Mouse (Mus musculus): ENCODE data around the gene Gpatch3. TPM values are rescaled to one million over a fixed set of nuclear protein-coding genes. Genes with fewer than 3 reads are reported as not detected.
A peak's percentile ranks its signal among the peaks of the same experiment; 100 is the strongest.

Gpatch3 gene
- polyA plus RNA-seq, 1 experiment from 2014 or later: 6.3 TPM

GRCm38 (mm10) chr4:133599116-133599515 is 24.6 kb downstream of the Gpatch3 start:
- no peak for DNase-seq (ENCODE audit: low spot score)
- no peak for ATAC-seq (ENCODE audit: low read depth)
- 29% methylated on average over 7 of the region's 7 CpGs for WGBS
- no peaks in the 10 kb centered on the region for H3K9me3 ChIP-seq (ENCODE audit: control insufficient read depth, low read length)
- peaks cover 7% of the 10 kb centered on the region; the same call in 1 of the 2 replicates for H3K4me1 ChIP-seq (ENCODE audit: control insufficient read depth, insufficient read depth, low read length)
- peaks cover 6% of the 10 kb centered on the region; the same call in 1 of the 2 replicates for H3K36me3 ChIP-seq (ENCODE audit: control insufficient read depth, insufficient read depth, low read length)
- H3K27me3 ChIP-seq (replicated peaks; ENCODE audit: control insufficient read depth, insufficient read depth, low read length): peaks cover 37% of the 10 kb centered on the region
- H3K4me3 ChIP-seq (ENCODE audit: low read depth, low read length): peak overlapping the region; percentile 55
- peak overlapping the region; percentile 63 for H3K9ac ChIP-seq (ENCODE audit: low read depth, low read length)
- peak overlapping the region; percentile 70 for H3K27ac ChIP-seq (replicated peaks; ENCODE audit: low read depth, low read length)
- peak overlapping the region; percentile 83 for H3K4me2 ChIP-seq (ENCODE audit: low read depth, low read length)

GRCm38 (mm10) chr4:133599571-133600073 is 25.1 kb downstream of the Gpatch3 start:
- Histone ChIP-seq H3K27me3 (replicated peaks; ENCODE audit: control insufficient read depth, insufficient read depth, low read length) (peaks cover 37% of the 10 kb centered on the region), H3K4me3 (ENCODE audit: low read depth, low read length) (peak overlapping the region; percentile 55), H3K4me1 (ENCODE audit: control insufficient read depth, insufficient read depth, low read length) (peaks cover 7% of the 10 kb centered on the region; the same call in 1 of the 2 replicates), H3K4me2 (ENCODE audit: low read depth, low read length) (peak overlapping the region; percentile 83), H3K9ac (ENCODE audit: low read depth, low read length) (peak overlapping the region; percentile 63), H3K36me3 (ENCODE audit: control insufficient read depth, insufficient read depth, low read length) (peaks cover 8% of the 10 kb centered on the region; the same call in 1 of the 2 replicates), H3K27ac (replicated peaks; ENCODE audit: low read depth, low read length) (peak overlapping the region; percentile 70), H3K9me3 (ENCODE audit: control insufficient read depth, low read length) (no peaks in the 10 kb centered on the region)
- WGBS: under 1% methylated on average over 32 of the region's 50 CpGs
- ATAC-seq (ENCODE audit: low read depth) (peak; percentile 96), DNase-seq (ENCODE audit: low spot score) (peak; percentile 96)

- 13% methylated on average over 9 of the region's 9 CpGs for WGBS
- peak overlapping the region; percentile 55 for H3K4me3 ChIP-seq (ENCODE audit: low read depth, low read length)
- DNase-seq (ENCODE audit: low spot score): no peak
- peak overlapping the region; percentile 55 for H3K9ac ChIP-seq (ENCODE audit: low read depth, low read length)
- H3K36me3 ChIP-seq (ENCODE audit: control insufficient read depth, insufficient read depth, low read length): peaks cover 15% of the 10 kb centered on the region; the same call in 1 of the 2 replicates
- peak overlapping the region; percentile 57 for H3K27ac ChIP-seq (replicated peaks; ENCODE audit: low read depth, low read length)
- H3K4me1 ChIP-seq (ENCODE audit: control insufficient read depth, insufficient read depth, low read length): peaks cover 7% of the 10 kb centered on the region; the same call in 1 of the 2 replicates
- peak overlapping the region; percentile 83 for H3K4me2 ChIP-seq (ENCODE audit: low read depth, low read length)
- no peak for ATAC-seq (ENCODE audit: low read depth)
- no peaks in the 10 kb centered on the region for H3K9me3 ChIP-seq (ENCODE audit: control insufficient read depth, low read length)
- H3K27me3 ChIP-seq (replicated peaks; ENCODE audit: control insufficient read depth, insufficient read depth, low read length): peaks cover 37% of the 10 kb centered on the region
Measured at GRCm38 (mm10) chr4:133600306-133600705, 25.8 kb downstream of the Gpatch3 start.

GRCm38 (mm10) chr4:133601721-133602218 is 27.2 kb downstream of the Gpatch3 start, which contains the start of gene Sfn:
Sfn (minus strand) TSS chr4:133602168.
- ATAC-seq (ENCODE audit: low read depth): peak; percentile 30
- Histone ChIP-seq H3K9me3 (ENCODE audit: control insufficient read depth, low read length) (no peaks in the 10 kb centered on the region), H3K36me3 (ENCODE audit: control insufficient read depth, insufficient read depth, low read length) (peaks cover 29% of the 10 kb centered on the region; the same call in 1 of the 2 replicates), H3K4me1 (ENCODE audit: control insufficient read depth, insufficient read depth, low read length) (peaks cover 7% of the 10 kb centered on the region; the same call in 1 of the 2 replicates), H3K4me2 (ENCODE audit: low read depth, low read length) (peak within 1 kb of the TSS; percentile 10), H3K27me3 (replicated peaks; ENCODE audit: control insufficient read depth, insufficient read depth, low read length) (peaks cover 37% of the 10 kb centered on the region), H3K27ac (replicated peaks; ENCODE audit: low read depth, low read length) (peak within 1 kb of the TSS; percentile 6; the same call in 1 of the 2 replicates), H3K9ac (ENCODE audit: low read depth, low read length) (peak within 1 kb of the TSS; percentile 11; the same call in 1 of the 2 replicates), H3K4me3 (ENCODE audit: low read depth, low read length) (peak within 1 kb of the TSS; percentile 27)
- WGBS: 3% methylated on average over 16 of the region's 16 CpGs
- peak; percentile 90 for DNase-seq (ENCODE audit: low spot score)

- H3K36me3 ChIP-seq (ENCODE audit: control insufficient read depth, insufficient read depth, low read length): peaks cover 37% of the 10 kb centered on the region; the same call in 1 of the 2 replicates
- no peak overlapping the region for H3K4me2 ChIP-seq (ENCODE audit: low read depth, low read length)
- no peaks in the 10 kb centered on the region for H3K9me3 ChIP-seq (ENCODE audit: control insufficient read depth, low read length)
- H3K27me3 ChIP-seq (replicated peaks; ENCODE audit: control insufficient read depth, insufficient read depth, low read length): peaks cover 35% of the 10 kb centered on the region
- DNase-seq (ENCODE audit: low spot score) (no peak), ATAC-seq (ENCODE audit: low read depth) (no peak)
- 87% methylated on average over 5 of the region's 5 CpGs for WGBS
- no peak overlapping the region for H3K4me3 ChIP-seq (ENCODE audit: low read depth, low read length)
- H3K4me1 ChIP-seq (ENCODE audit: control insufficient read depth, insufficient read depth, low read length): peaks cover 7% of the 10 kb centered on the region; the same call in 1 of the 2 replicates
- no peak overlapping the region for H3K9ac ChIP-seq (ENCODE audit: low read depth, low read length)
- H3K27ac ChIP-seq (replicated peaks; ENCODE audit: low read depth, low read length): no peak overlapping the region
Measured at GRCm38 (mm10) chr4:133603056-133603455, 28.5 kb downstream of the Gpatch3 start.

GRCm38 (mm10) chr4:133604175-133604574 is 29.6 kb downstream of the Gpatch3 start:
- Histone ChIP-seq H3K27me3 (replicated peaks; ENCODE audit: control insufficient read depth, insufficient read depth, low read length) (peaks cover 24% of the 10 kb centered on the region), H3K4me3 (ENCODE audit: low read depth, low read length) (no peak overlapping the region), H3K9ac (ENCODE audit: low read depth, low read length) (no peak overlapping the region), H3K27ac (replicated peaks; ENCODE audit: low read depth, low read length) (no peak overlapping the region), H3K4me2 (ENCODE audit: low read depth, low read length) (no peak overlapping the region), H3K36me3 (ENCODE audit: control insufficient read depth, insufficient read depth, low read length) (peaks cover 45% of the 10 kb centered on the region; the same call in 1 of the 2 replicates), H3K4me1 (ENCODE audit: control insufficient read depth, insufficient read depth, low read length) (peaks cover 3% of the 10 kb centered on the region; the same call in 1 of the 2 replicates), H3K9me3 (ENCODE audit: control insufficient read depth, low read length) (no peaks in the 10 kb centered on the region)
- 82% methylated on average over 7 of the region's 7 CpGs for WGBS
- no peak for ATAC-seq (ENCODE audit: low read depth)
- DNase-seq (ENCODE audit: low spot score): no peak

GRCm38 (mm10) chr4:133604856-133605255 is 30.3 kb downstream of the Gpatch3 start:
- H3K27ac ChIP-seq (replicated peaks; ENCODE audit: low read depth, low read length): peak overlapping the region; percentile 83
- DNase-seq (ENCODE audit: low spot score): peak; percentile 82
- ATAC-seq (ENCODE audit: low read depth): peak; percentile 39; the same call in 1 of the 2 replicates
- H3K9ac ChIP-seq (ENCODE audit: low read depth, low read length): no peak overlapping the region
- no peaks in the 10 kb centered on the region for H3K9me3 ChIP-seq (ENCODE audit: control insufficient read depth, low read length)
- peaks cover 20% of the 10 kb centered on the region for H3K27me3 ChIP-seq (replicated peaks; ENCODE audit: control insufficient read depth, insufficient read depth, low read length)
- 59% methylated on average over 6 of the region's 6 CpGs for WGBS
- no peak overlapping the region for H3K4me3 ChIP-seq (ENCODE audit: low read depth, low read length)
- no peaks in the 10 kb centered on the region for H3K4me1 ChIP-seq (ENCODE audit: control insufficient read depth, insufficient read depth, low read length)
- H3K36me3 ChIP-seq (ENCODE audit: control insufficient read depth, insufficient read depth, low read length): peaks cover 50% of the 10 kb centered on the region; the same call in 1 of the 2 replicates
- H3K4me2 ChIP-seq (ENCODE audit: low read depth, low read length): 0 out of 2 replicates have a peak overlapping the region, but pooled peaks have one; percentile 15

GRCm38 (mm10) chr4:133605330-133605729 is 30.8 kb downstream of the Gpatch3 start:
- 0 out of 2 replicates have a peak overlapping the region, but pooled peaks have one; percentile 15 for H3K4me2 ChIP-seq (ENCODE audit: low read depth, low read length)
- peak overlapping the region; percentile 16; the same call in 1 of the 2 replicates for H3K9ac ChIP-seq (ENCODE audit: low read depth, low read length)
- DNase-seq (ENCODE audit: low spot score): peak; percentile 90
- peaks cover 15% of the 10 kb centered on the region for H3K27me3 ChIP-seq (replicated peaks; ENCODE audit: control insufficient read depth, insufficient read depth, low read length)
- ATAC-seq (ENCODE audit: low read depth): peak; percentile 79
- no peak overlapping the region for H3K4me3 ChIP-seq (ENCODE audit: low read depth, low read length)
- H3K4me1 ChIP-seq (ENCODE audit: control insufficient read depth, insufficient read depth, low read length): no peaks in the 10 kb centered on the region
- H3K27ac ChIP-seq (replicated peaks; ENCODE audit: low read depth, low read length): peak overlapping the region; percentile 83
- H3K36me3 ChIP-seq (ENCODE audit: control insufficient read depth, insufficient read depth, low read length): peaks cover 55% of the 10 kb centered on the region; the same call in 1 of the 2 replicates
- WGBS: 36% methylated on average over 9 of the region's 9 CpGs
- H3K9me3 ChIP-seq (ENCODE audit: control insufficient read depth, low read length): no peaks in the 10 kb centered on the region

Measured in embryonic facial prominence, embryonic 14.5 days (tissue).